Mouse (Mus musculus) heart, postnatal 0 days (tissue): ENCODE measurements around the gene Mast4.

Source experiments
- CTCF ChIP-seq: IDR thresholded peaks from 2 replicates; pipeline ENCODE4 v1.5.1; 2016; ENCODE audit warnings: antibody characterized with exemption, control low read depth, low read depth
- EP300 ChIP-seq: IDR thresholded peaks from 2 replicates; pipeline ENCODE4 v1.6.1; 2016; ENCODE audit warnings: antibody characterized with exemption, low read depth

DNA sequence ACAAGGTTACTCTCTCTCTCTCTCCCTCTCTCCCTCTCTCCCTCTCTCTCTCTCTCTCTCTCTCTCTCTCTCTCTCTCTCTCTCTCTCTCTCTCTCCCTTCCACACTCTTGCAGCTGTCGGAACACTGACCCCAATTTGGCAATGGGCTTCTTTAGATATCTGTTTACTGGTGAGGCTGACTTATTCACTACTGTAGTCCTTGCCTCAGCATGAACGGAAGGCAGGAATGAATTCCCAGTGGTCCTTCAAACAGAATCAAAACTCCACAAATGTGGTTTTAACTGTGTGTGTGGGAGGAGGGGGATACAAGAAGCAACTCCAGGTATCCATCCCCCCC, 434.2 kb downstream of the Mast4 start:
- TF ChIP-seq CTCF, result no peak
- TF ChIP-seq EP300, result no peak
